Mouse (Mus musculus) midbrain, embryonic 15.5 days (tissue): ENCODE data around the gene Krt72. TPM values are rescaled to one million over a fixed set of nuclear protein-coding genes. Genes with fewer than 3 reads are reported as not detected.

ENCODE experiments used
- ATAC-seq: fragments of 200-750 bp; cut with Nextera tagmentation; replicated peaks from 2 replicates; pipeline ENCODE4 v1.8.0; 2017; ENCODE audit warnings: moderate TSS enrichment
- H3K27ac ChIP-seq: fragments of 300-500 bp; sonication (generic); 2 replicates; pipeline ENCODE4 v1.5.1; 2015; ENCODE audit warnings: mild to moderate bottlenecking, inconsistent platforms
- H3K27me3 ChIP-seq: fragments of 300-500 bp; sonication (generic); replicated peaks from 2 replicates; pipeline ENCODE4 v1.6.1; 2015; ENCODE audit warnings: inconsistent platforms
- H3K36me3 ChIP-seq: fragments of 300-500 bp; sonication (generic); replicated peaks from 2 replicates; pipeline ENCODE4 v1.6.1; 2015; ENCODE audit warnings: inconsistent platforms
- H3K4me1 ChIP-seq: fragments of 300-500 bp; sonication (generic); 2 replicates; pipeline ENCODE4 v1.6.1; 2015; ENCODE audit warnings: inconsistent platforms
- H3K4me2 ChIP-seq: fragments of 300-500 bp; sonication (generic); 2 replicates; pipeline ENCODE4 v1.6.1; 2015; ENCODE audit warnings: inconsistent platforms, mild to moderate bottlenecking, moderate library complexity
- H3K4me3 ChIP-seq: fragments of 300-500 bp; sonication (generic); 2 replicates; pipeline ENCODE4 v1.5.1; 2015; ENCODE audit warnings: mild to moderate bottlenecking, inconsistent platforms
- H3K9ac ChIP-seq: fragments of 300-500 bp; sonication (generic); 2 replicates; pipeline ENCODE4 v1.6.1; 2015; ENCODE audit warnings: mild to moderate bottlenecking, inconsistent platforms
- H3K9me3 ChIP-seq: fragments of 300-500 bp; sonication (generic); 2 replicates; pipeline ENCODE4 v1.6.1; 2016; ENCODE audit warnings: inconsistent platforms
- WGBS: fragments of 180-500 bp; shearing (Covaris S2); methylation state at CpG from one replicate; pipeline ENCODE4 v1.1.7; 2015; ENCODE audit warnings: mixed read lengths; 5-methylcytosine and 5-hydroxymethylcytosine counted together
- polyA plus RNA-seq: library from polyadenylated mRNA; unstranded; fragments of >200 nt; fragmentation: Nextera tagmentation; extraction: Ambion mirVana; gene quantifications from 2 replicates; pipeline ENCODE4 v1.2.1, GENCODE M21; 2015

Gene Krt72
- polyA plus RNA-seq, 1 experiment from 2014 or later: not detected

GRCm38 (mm10) chr15:101770226-101770625 is 16.0 kb downstream of the Krt72 start:
- Histone ChIP-seq H3K4me3 (no peak overlapping the region), H3K27ac (no peak overlapping the region), H3K4me2 (no peak overlapping the region), H3K9me3 (no peaks in the 10 kb centered on the region), H3K27me3 (no peaks in the 10 kb centered on the region), H3K9ac (no peak overlapping the region), H3K36me3 (no peaks in the 10 kb centered on the region), H3K4me1 (no peaks in the 10 kb centered on the region)
- no peak for ATAC-seq
- WGBS: 46% methylated on average over 8 of the region's 8 CpGs

- 59% methylated on average over 14 of the region's 14 CpGs for WGBS
- no peaks in the 10 kb centered on the region for H3K9me3 ChIP-seq
- no peak within 1 kb of the TSS for H3K4me3 ChIP-seq
- no peak within 1 kb of the TSS for H3K27ac ChIP-seq
- no peak within 1 kb of the TSS for H3K9ac ChIP-seq
- H3K36me3 ChIP-seq: no peaks in the 10 kb centered on the region
- no peak within 1 kb of the TSS for H3K4me2 ChIP-seq
- ATAC-seq: no peak
- H3K4me1 ChIP-seq: no peaks in the 10 kb centered on the region
- H3K27me3 ChIP-seq: no peaks in the 10 kb centered on the region
Observed at GRCm38 (mm10) chr15:101742711-101743110, 43.5 kb downstream of the Krt72 start, which contains the start of gene Krt71. Gene Krt71 (minus strand): TSS chr15:101743109.

- H3K27ac ChIP-seq: no peak overlapping the region
- WGBS: 70% methylated on average over 7 of the region's 7 CpGs
Observed at GRCm38 (mm10) chr15:101737786-101738185, 48.5 kb downstream of the Krt72 start.

GRCm38 (mm10) chr15:101730653-101731052 is 55.6 kb downstream of the Krt72 start:
- Histone ChIP-seq H3K9ac (no peak overlapping the region), H3K27ac (no peak overlapping the region), H3K9me3 (no peaks in the 10 kb centered on the region), H3K4me2 (no peak overlapping the region), H3K4me1 (no peaks in the 10 kb centered on the region), H3K36me3 (no peaks in the 10 kb centered on the region), H3K27me3 (no peaks in the 10 kb centered on the region), H3K4me3 (no peak overlapping the region)
- no peak for ATAC-seq

More at GRCm38 (mm10) chr15:101737786-101738185, 48.5 kb downstream of the Krt72 start:
- Histone ChIP-seq H3K4me1 (no peaks in the 10 kb centered on the region), H3K36me3 (no peaks in the 10 kb centered on the region), H3K9ac (no peak overlapping the region), H3K27me3 (no peaks in the 10 kb centered on the region), H3K4me3 (no peak overlapping the region), H3K9me3 (no peaks in the 10 kb centered on the region), H3K4me2 (no peak overlapping the region)
- no peak for ATAC-seq

Other genes starting within 250 kb of the Krt72 start
- not detected in 2 replicates for gene Krt82, start 235.8 kb downstream of the Krt72 start, polyA plus RNA-seq
- 0.10 TPM in 1 of 2 replicates, not detected in the other for gene Krt90, start 223.5 kb downstream of the Krt72 start, polyA plus RNA-seq
- 0.08 and 0.17 TPM in 2 replicates for gene Krt75, start 212.6 kb downstream of the Krt72 start, polyA plus RNA-seq
- not detected in 2 replicates for gene Gm5414, start 158.3 kb downstream of the Krt72 start, polyA plus RNA-seq
- not detected in 2 replicates for gene Gm5478, start 139.1 kb downstream of the Krt72 start, polyA plus RNA-seq
- gene Krt6b, start 106.2 kb downstream of the Krt72 start, polyA plus RNA-seq: not detected in 2 replicates
- 0.17 TPM in 1 of 2 replicates, not detected in the other for gene Krt6a, start 92.2 kb downstream of the Krt72 start, polyA plus RNA-seq
- gene Krt5, start 73.6 kb downstream of the Krt72 start, polyA plus RNA-seq: 0.10 and 5.8 TPM in 2 replicates
- 0.08 TPM in 2 replicates for gene Krt71, start 43.4 kb downstream of the Krt72 start, polyA plus RNA-seq
- gene Krt73, start 15.9 kb upstream of the Krt72 start, polyA plus RNA-seq: 0.46 and 0.73 TPM in 2 replicates
- not detected in 2 replicates for gene Krt2, start 31.7 kb upstream of the Krt72 start, polyA plus RNA-seq
- 12.3 and 12.8 TPM in 2 replicates for gene Krt1, start 64.3 kb upstream of the Krt72 start, polyA plus RNA-seq
- 0.23 and 0.54 TPM in 2 replicates for gene Krt77, start 83.2 kb upstream of the Krt72 start, polyA plus RNA-seq
- not detected in 2 replicates for gene Krt76, start 106.5 kb upstream of the Krt72 start, polyA plus RNA-seq
- gene Krt4, start 138.3 kb upstream of the Krt72 start, polyA plus RNA-seq: 0.18 and 0.90 TPM in 2 replicates
- 0.11 and 0.13 TPM in 2 replicates for gene Krt79, start 153.9 kb upstream of the Krt72 start, polyA plus RNA-seq
- not detected in 2 replicates for gene Krt78, start 167.8 kb upstream of the Krt72 start, polyA plus RNA-seq
- gene Krt8, start 218.0 kb upstream of the Krt72 start, polyA plus RNA-seq: 1.8 and 2.0 TPM in 2 replicates
- gene Krt18, start 241.7 kb upstream of the Krt72 start, polyA plus RNA-seq: 3.3 and 4.4 TPM in 2 replicates